Mouse (Mus musculus) spleen, postnatal 10 days (tissue): ENCODE measurements at regions not wholly inside any gene's neighbourhood (a gene's known extent, or its start where the extent isn't known, plus 50 kb on each side); places are given as distances from the start of the nearest gene placed in this dataset.
A peak's percentile ranks its signal among the peaks of the same experiment; 100 is the strongest.

Experiments used
- DNase-seq, 2 experiments: peaks; one replicate each; pipeline ENCODE4 v3.0.0; 2021 to 2022; ENCODE audit warnings: low spot score in 2 of 2

GRCm38 (mm10) chr13:45275391-45275790 is 114.2 kb upstream of the Mylip start:
- no peak for DNase-seq

- no peak for DNase-seq
Measured at GRCm38 (mm10) chr13:45277842-45278416, 111.6 kb upstream of the Mylip start.

GRCm38 (mm10) chr13:45281106-45281505 is 108.4 kb upstream of the Mylip start:
- peak in 1 of 2 experiments; percentile 21 for DNase-seq

- DNase-seq: no peak
Measured at GRCm38 (mm10) chr13:45286651-45287050, 102.9 kb upstream of the Mylip start.

GRCm38 (mm10) chr13:45287217-45287616 is 102.3 kb upstream of the Mylip start:
- DNase-seq: no peak

GRCm38 (mm10) chr13:45289976-45290375 is 99.6 kb upstream of the Mylip start:
- no peak for DNase-seq

GRCm38 (mm10) chr13:45294691-45295090 is 94.9 kb upstream of the Mylip start:
- DNase-seq: no peak

- no peak for DNase-seq
Measured at GRCm38 (mm10) chr13:45300610-45301009, 88.9 kb upstream of the Mylip start.

- no peak for DNase-seq
Measured at GRCm38 (mm10) chr13:45301191-45301905, 88.2 kb upstream of the Mylip start.

- no peak for DNase-seq
Measured at GRCm38 (mm10) chr13:45302796-45303195, 86.7 kb upstream of the Mylip start.

GRCm38 (mm10) chr13:45306177-45306576 is 83.4 kb upstream of the Mylip start:
- DNase-seq: no peak

GRCm38 (mm10) chr13:45307226-45307625 is 82.3 kb upstream of the Mylip start:
- no peak for DNase-seq

GRCm38 (mm10) chr13:45319646-45320045 is 69.9 kb upstream of the Mylip start:
- no peak for DNase-seq

- no peak for DNase-seq
Measured at GRCm38 (mm10) chr13:45325736-45326293, 63.7 kb upstream of the Mylip start.

- DNase-seq: no peak
Measured at GRCm38 (mm10) chr13:45326751-45327150, 62.8 kb upstream of the Mylip start.

- no peak for DNase-seq
Measured at GRCm38 (mm10) chr13:45330561-45330960, 59.0 kb upstream of the Mylip start.

GRCm38 (mm10) chr13:45332031-45332430 is 57.5 kb upstream of the Mylip start:
- no peak for DNase-seq

- no peak for DNase-seq
Measured at GRCm38 (mm10) chr13:45333634-45334033, 55.9 kb upstream of the Mylip start.
